Mouse (Mus musculus) CH12.LX (cell line): ENCODE results near the gene Prrc2c. TPM values are rescaled to one million over a fixed set of nuclear protein-coding genes. Genes with fewer than 3 reads are reported as not detected.
"Not testable (repeated sequence)": the region's sequence is repeated elsewhere in the genome, so short reads cannot be mapped to it uniquely, and the experiment has no call there.

Experiments
- DNase-seq: peaks from one replicate; pipeline ENCODE4 v3.0.0-alpha.2; 2013; ENCODE audit errors: extremely low read depth
- H3K27ac ChIP-seq: 2 replicates; pipeline ENCODE4 v1.5.1; 2012; ENCODE audit warnings: low read depth, mild to moderate bottlenecking, control low read depth, moderate library complexity; ENCODE audit not compliant: insufficient read depth
- H3K27me3 ChIP-seq: replicated peaks from 2 replicates; pipeline ENCODE3; 2012; ENCODE audit warnings: inconsistent platforms
- H3K36me3 ChIP-seq, 2 experiments: replicated peaks in 1 of 2; 2 replicates each; pipeline versions ENCODE3 to v1.6.1; 2012; ENCODE audit warnings: inconsistent platforms in 1 of 2, low read length in 1 of 2, mild to moderate bottlenecking in 1 of 2, mixed read lengths in 1 of 2, moderate library complexity in 1 of 2; ENCODE audit not compliant: control insufficient read depth in 1 of 2, insufficient read depth in 1 of 2
- H3K4me1 ChIP-seq, 2 experiments: 2 replicates each; pipeline ENCODE4 v1.6.1; 2012; ENCODE audit warnings: inconsistent platforms in 1 of 2, moderate library complexity in 1 of 2; ENCODE audit not compliant: insufficient read depth in 2 of 2, control insufficient read depth in 1 of 2
- H3K4me2 ChIP-seq: 2 replicates; pipeline ENCODE4 v1.6.1; 2012; ENCODE audit warnings: low read depth, mild to moderate bottlenecking, control low read depth; ENCODE audit not compliant: poor library complexity, insufficient read depth, severe bottlenecking
- H3K4me3 ChIP-seq, 3 experiments: fragments of 150-350 bp in 1 of 3; sonication (generic) in 1 of 3; replicated peaks in 1 of 3; 2 replicates each; pipeline versions ENCODE3 to v1.5.1; 2011 to 2012; ENCODE audit warnings: low read depth in 2 of 3, low read length in 2 of 3, mild to moderate bottlenecking in 2 of 3, moderate library complexity in 2 of 3, control low read depth in 1 of 3, improper control_type of control experiment in 1 of 3, inconsistent platforms in 1 of 3, mixed read lengths in 1 of 3; ENCODE audit not compliant: poor library complexity in 1 of 3
- H3K79me2 ChIP-seq: replicated peaks from 2 replicates; pipeline ENCODE4 v1.6.1; 2012; ENCODE audit warnings: mild to moderate bottlenecking, moderate library complexity; ENCODE audit not compliant: control insufficient read depth, poor library complexity, insufficient read depth, severe bottlenecking; ENCODE audit errors: extremely low read depth
- H3K9ac ChIP-seq: 2 replicates; pipeline ENCODE4 v1.6.1; 2012; ENCODE audit warnings: low read depth, mild to moderate bottlenecking, control low read depth, moderate library complexity; ENCODE audit not compliant: insufficient read depth
- H3K9me3 ChIP-seq: replicated peaks from 2 replicates; pipeline ENCODE3; 2012; ENCODE audit warnings: low read length, inconsistent platforms, mixed read lengths
- EP300 ChIP-seq: IDR thresholded peaks from 2 replicates; pipeline ENCODE4 v1.6.1; 2011; ENCODE audit warnings: low read length, improper control_type of control experiment
- ETS1 ChIP-seq: conservative IDR thresholded peaks from 2 replicates; pipeline ENCODE4 v1.6.1; 2012; ENCODE audit warnings: low read depth, mild to moderate bottlenecking, inconsistent platforms, low read length, improper control_type of control experiment, moderate library complexity
- HCFC1 ChIP-seq: IDR thresholded peaks from 2 replicates; pipeline ENCODE4 v1.6.1; 2012; ENCODE audit warnings: low read depth, mild to moderate bottlenecking, inconsistent platforms, low read length, improper control_type of control experiment
- JUN ChIP-seq: IDR thresholded peaks from 2 replicates; pipeline ENCODE4 v1.6.1; 2011; ENCODE audit warnings: low read depth, mild to moderate bottlenecking, low read length, improper control_type of control experiment, moderate library complexity; ENCODE audit not compliant: insufficient read depth
- KAT2A ChIP-seq: IDR thresholded peaks from 2 replicates; pipeline ENCODE4 v1.6.1; 2012; ENCODE audit warnings: low read length, improper control_type of control experiment, inconsistent platforms; ENCODE audit not compliant: insufficient replicate concordance
- MAX ChIP-seq: IDR thresholded peaks from 2 replicates; pipeline ENCODE4 v1.6.1; 2011; ENCODE audit warnings: low read length, improper control_type of control experiment
- MEF2A ChIP-seq: IDR thresholded peaks from 2 replicates; pipeline ENCODE4 v1.6.1; 2014; ENCODE audit warnings: low read depth, mild to moderate bottlenecking, inconsistent platforms, low read length, improper control_type of control experiment, borderline replicate concordance
- POLR2AphosphoS2 ChIP-seq: IDR thresholded peaks from 2 replicates; pipeline ENCODE4 v1.6.1; 2011; ENCODE audit warnings: low read depth, low read length, improper control_type of control experiment
- TBP ChIP-seq: conservative IDR thresholded peaks from 2 replicates; pipeline ENCODE4 v1.6.1; 2011; ENCODE audit warnings: low read depth, low read length, improper control_type of control experiment
- ZC3H11A ChIP-seq: IDR thresholded peaks from 2 replicates; pipeline ENCODE4 v1.6.1; 2012; ENCODE audit warnings: low read depth, mild to moderate bottlenecking, inconsistent platforms, low read length, improper control_type of control experiment
- ZNF384 ChIP-seq: IDR thresholded peaks from 2 replicates; pipeline ENCODE4 v1.6.1; 2012; ENCODE audit warnings: low read depth, low read length, improper control_type of control experiment, inconsistent platforms
- dilution Hi-C: fragments of 300-500 bp; cut with MboI; formaldehyde crosslinking; loops from 2 replicates; pipeline ENCODE4 v1.14.3; 2020; ENCODE audit warnings: low sequenced_read_pairs; ENCODE audit not compliant: extremely low pct_unique_long_range_greater_than_20kb, extremely low pct_ligation_motif_present
- in situ Hi-C: fragments of 300-500 bp; cut with MboI; formaldehyde crosslinking; loops from 3 replicates; pipeline ENCODE4 v1.14.3; 2019; ENCODE audit warnings: low sequenced_read_pairs, low pct_ligation_motif_present, low pct_unique_long_range_greater_than_20kb, mixed read lengths
- polyA plus RNA-seq: library from polyadenylated mRNA; unstranded; fragments of >175 nt; gene quantifications from 2 replicates; pipeline ENCODE4 v1.2.1, GENCODE M21; 2012; ENCODE audit warnings: low read depth; ENCODE audit not compliant: insufficient read length
- total RNA-seq, 2 experiments: library from RNA; depleted of rRNA; stranded (reverse); fragments of 300-350 nt in 1 of 2; fragments of >200 nt in 1 of 2; gene quantifications; 2 replicates each; pipeline ENCODE4 v1.2.3; 2012 to 2014

Prrc2c gene
- total and polyA plus RNA-seq, 3 experiments: 30.9 to 144 (median 59.8) TPM

DNA sequence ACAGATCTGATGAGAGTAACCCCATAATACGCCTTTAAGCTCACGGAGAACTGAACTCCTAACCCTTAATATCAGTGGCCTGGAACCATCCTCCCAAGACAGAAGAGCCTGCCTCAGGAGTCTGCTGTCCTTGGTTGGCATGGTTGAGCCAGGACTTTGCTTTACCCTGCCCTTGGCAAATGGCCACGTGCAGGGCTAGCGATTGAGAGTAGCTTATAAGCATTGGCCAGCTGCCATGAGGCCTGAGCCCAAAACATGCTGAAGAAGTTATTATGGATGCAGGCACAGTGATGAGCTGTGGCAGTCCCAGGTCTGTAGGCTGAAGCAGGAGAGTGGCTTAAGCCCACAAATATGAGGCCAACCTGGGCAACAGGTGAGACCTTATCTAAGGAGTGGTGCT, 112.5 kb downstream of the Prrc2c start:
- H3K36me3 ChIP-seq, H3K4me3 ChIP-seq, H3K4me2 ChIP-seq, dilution Hi-C loops, H3K4me1 ChIP-seq, H3K27ac ChIP-seq, H3K27me3 ChIP-seq, DNase-seq, H3K79me2 ChIP-seq, in situ Hi-C loops, H3K9me3 ChIP-seq, H3K9ac ChIP-seq: not testable (repeated sequence)

- Histone ChIP-seq H3K4me3 (no peak overlapping the region), H3K9ac (no peak overlapping the region), H3K4me1 (peaks cover 0 to 4% of the 10 kb centered on the region in 2 experiments; a peak in 1 of 4 replicates), H3K27ac (no peak overlapping the region), H3K9me3 (no peaks in the 10 kb centered on the region), H3K27me3 (no peaks in the 10 kb centered on the region), H3K36me3 (no peaks in the 10 kb centered on the region), H3K79me2 (no peaks in the 10 kb centered on the region), H3K4me2 (no peak overlapping the region)
- DNase-seq: peak; percentile 13
- dilution Hi-C loops (no loop called here), in situ Hi-C loops (no loop called here)
- TF ChIP-seq ZNF384: peak; percentile 66
- no peak for TF ChIP-seq POLR2AphosphoS2
These were observed 115.1 kb downstream of the Prrc2c start for GRCm38 (mm10) chr1:162625229-162625628.

DNA sequence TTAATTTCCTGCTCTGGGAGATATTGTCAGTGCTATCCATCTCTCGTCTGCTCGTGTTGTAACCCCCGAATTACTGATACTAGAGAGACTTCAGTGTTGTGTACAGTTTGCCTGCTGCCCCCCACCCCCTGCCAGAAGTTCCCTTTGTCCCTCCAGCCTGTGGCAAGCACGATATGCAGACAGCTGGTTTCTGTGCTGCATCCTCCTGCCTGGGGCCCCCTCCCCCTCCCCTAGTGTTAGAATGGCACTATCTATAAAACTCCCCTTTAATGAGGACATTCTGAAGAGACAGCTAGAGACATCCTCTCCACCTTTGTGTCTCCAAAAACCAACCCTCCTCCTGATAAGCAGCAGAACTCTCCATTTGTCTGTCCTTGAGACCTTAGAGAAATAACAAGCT, 116.5 kb downstream of the Prrc2c start:
- no peaks in the 10 kb centered on the region for H3K27me3 ChIP-seq
- H3K27ac ChIP-seq: no peak overlapping the region
- no peak overlapping the region for H3K9ac ChIP-seq
- H3K9me3 ChIP-seq: no peaks in the 10 kb centered on the region
- H3K4me2 ChIP-seq: no peak overlapping the region
- no peaks in the 10 kb centered on the region for H3K36me3 ChIP-seq
- dilution Hi-C loops (no loop called here), in situ Hi-C loops (no loop called here)
- no peak for DNase-seq
- no peaks in the 10 kb centered on the region for H3K79me2 ChIP-seq
- no peak overlapping the region for H3K4me3 ChIP-seq
- no peak for TF ChIP-seq POLR2AphosphoS2
- TF ChIP-seq KAT2A: no peak
- no peak for TF ChIP-seq HCFC1
- TF ChIP-seq MAX: no peak
- no peak for TF ChIP-seq EP300
- no peak for TF ChIP-seq ZC3H11A
- no peak for TF ChIP-seq MEF2A
- no peak for TF ChIP-seq TBP
- no peak for TF ChIP-seq ETS1
- TF ChIP-seq JUN: no peak
- H3K4me1 ChIP-seq: peaks cover 0 to 4% of the 10 kb centered on the region in 2 experiments; a peak in 1 of 4 replicates

Other genes with a start within 250 kb of the Prrc2c start
- gene Mettl13, start 192.0 kb downstream of the Prrc2c start, total RNA-seq (2012; rRNA removed): 22.8 and 31.5 TPM in 2 replicates
- 23.8 and 26.8 TPM in 2 replicates for gene Mettl13, start 192.0 kb downstream of the Prrc2c start, total RNA-seq (2014; rRNA removed)
- 54.5 and 58.5 TPM in 2 replicates for gene Mettl13, start 192.0 kb downstream of the Prrc2c start, polyA plus RNA-seq
- gene Vamp4, start 170.0 kb downstream of the Prrc2c start, total RNA-seq (2012; rRNA removed): 17.9 and 18.0 TPM in 2 replicates
- gene Vamp4, start 170.0 kb downstream of the Prrc2c start, total RNA-seq (2014; rRNA removed): 38.5 and 46.0 TPM in 2 replicates
- gene Vamp4, start 170.0 kb downstream of the Prrc2c start, polyA plus RNA-seq: 36.8 and 43.4 TPM in 2 replicates
- gene Myoc, start 101.4 kb downstream of the Prrc2c start, total RNA-seq (2012; rRNA removed): not detected in 2 replicates
- not detected in 2 replicates for gene Myoc, start 101.4 kb downstream of the Prrc2c start, total RNA-seq (2014; rRNA removed)
- not detected in 2 replicates for gene Myoc, start 101.4 kb downstream of the Prrc2c start, polyA plus RNA-seq
- gene Myocos, start 82.3 kb downstream of the Prrc2c start, total RNA-seq (2012; rRNA removed): not detected in 2 replicates
- gene Myocos, start 82.3 kb downstream of the Prrc2c start, total RNA-seq (2014; rRNA removed): not detected in 2 replicates
- not detected in 2 replicates for gene Myocos, start 82.3 kb downstream of the Prrc2c start, polyA plus RNA-seq
- gene Fmo4, start 73.4 kb upstream of the Prrc2c start, total RNA-seq (2012; rRNA removed): not detected in 2 replicates
- gene Fmo4, start 73.4 kb upstream of the Prrc2c start, total RNA-seq (2014; rRNA removed): not detected in 2 replicates
- not detected in 2 replicates for gene Fmo4, start 73.4 kb upstream of the Prrc2c start, polyA plus RNA-seq
- not detected in 2 replicates for gene Fmo1, start 126.1 kb upstream of the Prrc2c start, total RNA-seq (2012; rRNA removed)
- gene Fmo1, start 126.1 kb upstream of the Prrc2c start, total RNA-seq (2014; rRNA removed): not detected in 2 replicates
- not detected in 2 replicates for gene Fmo1, start 126.1 kb upstream of the Prrc2c start, polyA plus RNA-seq
- not detected in 2 replicates for gene Fmo2, start 158.2 kb upstream of the Prrc2c start, total RNA-seq (2012; rRNA removed)
- gene Fmo2, start 158.2 kb upstream of the Prrc2c start, total RNA-seq (2014; rRNA removed): not detected in 2 replicates
- not detected in 2 replicates for gene Fmo2, start 158.2 kb upstream of the Prrc2c start, polyA plus RNA-seq
- not detected in 2 replicates for gene Fmo6, start 197.0 kb upstream of the Prrc2c start, total RNA-seq (2012; rRNA removed)
- gene Fmo6, start 197.0 kb upstream of the Prrc2c start, total RNA-seq (2014; rRNA removed): not detected in 2 replicates
- gene Fmo6, start 197.0 kb upstream of the Prrc2c start, polyA plus RNA-seq: not detected in 2 replicates
- gene Fmo3, start 244.0 kb upstream of the Prrc2c start, total RNA-seq (2012; rRNA removed): not detected in 2 replicates
- gene Fmo3, start 244.0 kb upstream of the Prrc2c start, total RNA-seq (2014; rRNA removed): not detected in 2 replicates
- gene Fmo3, start 244.0 kb upstream of the Prrc2c start, polyA plus RNA-seq: not detected in 2 replicates